Mouse (Mus musculus): ENCODE results near the gene Crtac1.

The Crtac1 gene

DNA sequence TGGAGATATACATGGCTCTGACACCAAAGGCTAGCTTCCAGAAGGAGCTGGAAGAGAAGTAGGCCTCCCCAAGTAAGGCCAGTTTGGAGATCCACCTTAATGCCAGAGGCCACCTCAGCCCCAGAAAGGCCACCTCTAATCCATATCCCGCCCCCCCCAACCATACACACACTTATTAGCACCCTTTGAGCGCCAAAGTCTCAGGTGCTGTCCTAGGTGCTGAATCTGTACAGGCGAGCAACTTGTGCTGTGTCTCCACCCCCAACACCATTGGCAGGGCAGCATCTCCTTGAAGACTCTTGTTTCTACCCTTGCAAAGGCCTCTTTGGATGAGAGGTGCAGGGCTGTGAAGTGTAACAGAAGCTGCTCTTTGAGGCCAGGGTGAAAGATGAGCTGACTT, 6.4 kb downstream of the Crtac1 start:
- no peak for DNase-seq (ENCODE audit: low read depth, low spot score)

DNA sequence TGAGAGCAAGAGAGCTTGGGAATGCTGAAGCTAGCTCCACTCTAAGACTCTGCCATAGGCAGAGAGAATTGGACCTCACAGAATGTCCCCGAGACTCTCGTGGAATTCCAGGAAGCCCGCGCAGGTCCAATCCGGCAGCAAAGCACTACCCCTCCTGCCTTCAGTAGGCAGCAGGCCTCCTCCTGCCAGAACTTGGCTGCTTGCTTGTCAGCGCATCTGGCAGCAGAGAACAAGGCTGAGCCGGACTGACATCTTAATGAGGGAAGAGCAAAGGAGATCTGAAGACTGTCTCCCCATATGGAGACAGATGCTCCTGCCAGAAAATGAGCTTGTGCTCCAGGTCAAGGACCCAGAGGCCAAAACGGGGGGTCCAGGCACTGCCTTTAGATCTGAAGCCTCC, 16.5 kb downstream of the Crtac1 start:
- no peak for DNase-seq (ENCODE audit: low read depth, low spot score)

DNA sequence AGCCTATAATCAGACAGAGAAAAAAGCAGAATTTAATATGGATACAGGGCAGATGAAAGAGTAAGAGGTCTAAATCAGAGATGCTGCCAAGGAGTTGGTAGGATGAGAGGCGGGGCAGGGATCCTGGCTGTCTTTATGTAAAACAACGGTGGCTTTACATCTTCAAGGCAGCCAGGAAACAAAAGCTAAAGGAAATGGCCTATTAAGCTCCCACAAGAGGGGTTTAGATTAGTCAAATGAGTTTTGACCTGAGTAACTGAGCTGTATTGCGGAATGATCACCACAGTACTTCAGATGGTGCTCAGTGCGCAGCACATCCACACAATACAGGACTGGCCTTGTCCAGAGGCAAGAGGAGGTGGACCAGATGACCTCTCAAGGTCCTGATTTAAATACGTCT, 21.7 kb downstream of the Crtac1 start:
- no peak for DNase-seq (ENCODE audit: low read depth, low spot score)

DNA sequence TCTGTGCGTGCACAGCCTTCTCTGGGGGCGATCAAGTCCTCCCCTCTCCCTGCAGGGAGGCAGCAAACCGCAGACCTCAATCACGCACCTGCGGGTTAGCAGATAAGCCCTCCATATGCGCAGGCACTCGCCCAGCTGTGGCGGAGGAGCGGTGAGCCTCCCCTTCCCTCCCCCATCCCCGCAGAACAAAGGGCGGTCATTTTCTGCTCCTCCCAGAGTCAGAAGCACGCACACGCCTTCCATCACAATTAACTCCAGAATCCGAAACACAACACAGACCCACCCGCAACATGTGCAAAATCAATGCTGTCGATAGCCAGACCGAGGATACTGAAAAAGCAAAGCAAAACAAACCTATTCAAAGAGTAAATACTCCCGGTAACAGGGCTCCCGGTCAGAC, 22.4 kb downstream of the Crtac1 start:
- DNase-seq (ENCODE audit: low read depth, low spot score): no peak

DNA sequence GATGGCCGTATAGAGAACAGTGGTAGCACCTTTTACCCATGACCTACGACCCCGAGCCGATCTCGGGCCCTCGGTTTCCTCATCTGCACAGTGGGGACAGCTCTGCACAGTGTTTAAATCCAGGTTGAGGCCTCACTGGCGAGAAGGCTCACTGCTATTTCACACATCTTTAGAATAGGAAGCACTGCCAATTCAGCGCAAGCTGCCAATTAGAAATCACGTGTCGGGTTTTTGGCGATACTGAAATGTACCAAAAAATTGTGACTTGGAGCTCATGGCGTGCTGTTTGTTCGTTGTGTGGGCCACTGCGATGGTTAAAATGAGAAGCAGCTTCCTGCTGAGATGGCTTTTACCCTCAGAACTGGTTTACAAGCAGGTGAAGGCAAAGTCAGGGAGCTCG, 27.2 kb downstream of the Crtac1 start:
- DNase-seq (ENCODE audit: low read depth, low spot score): no peak

DNA sequence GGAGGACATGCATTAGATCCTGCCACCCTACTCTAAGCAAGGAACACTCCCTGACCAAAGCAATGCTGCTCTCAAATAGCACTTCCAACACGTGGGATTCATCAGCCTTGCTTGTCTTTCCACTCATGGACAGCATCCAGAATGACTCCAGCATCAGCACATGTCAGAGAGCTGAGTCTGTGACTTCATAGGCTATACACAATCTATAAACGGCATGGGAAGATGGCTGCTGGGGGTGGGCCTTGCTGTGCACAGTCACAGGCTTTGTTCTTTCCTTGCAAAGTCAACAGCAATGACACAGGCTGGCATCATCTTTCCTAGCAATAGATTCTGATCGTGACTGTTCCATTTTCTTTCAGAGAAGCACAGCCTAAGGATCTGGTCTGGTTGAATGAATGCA, 31.6 kb downstream of the Crtac1 start:
- DNase-seq (ENCODE audit: low read depth, low spot score): no peak

DNA sequence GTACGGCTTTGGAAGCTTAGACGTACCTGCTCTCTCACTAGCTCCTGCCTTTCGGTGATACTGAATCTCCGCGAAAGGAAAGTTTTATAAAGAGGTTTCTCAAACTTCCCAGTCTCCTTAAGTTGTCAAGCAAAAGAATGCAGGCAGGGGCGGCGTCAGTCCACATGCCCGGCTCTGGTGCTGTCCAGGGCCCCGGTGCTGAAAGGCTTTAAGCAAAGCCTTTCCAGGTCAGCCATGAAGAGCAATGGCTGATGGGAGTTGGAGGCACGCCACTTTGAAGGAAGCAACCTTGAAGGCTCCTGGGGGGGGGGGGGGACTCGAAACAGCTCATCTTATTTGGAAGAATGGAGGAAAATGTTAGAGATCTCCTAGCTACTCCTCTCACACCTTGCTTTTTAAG, 34.3 kb downstream of the Crtac1 start:
- DNase-seq (ENCODE audit: low read depth, low spot score): no peak

DNA sequence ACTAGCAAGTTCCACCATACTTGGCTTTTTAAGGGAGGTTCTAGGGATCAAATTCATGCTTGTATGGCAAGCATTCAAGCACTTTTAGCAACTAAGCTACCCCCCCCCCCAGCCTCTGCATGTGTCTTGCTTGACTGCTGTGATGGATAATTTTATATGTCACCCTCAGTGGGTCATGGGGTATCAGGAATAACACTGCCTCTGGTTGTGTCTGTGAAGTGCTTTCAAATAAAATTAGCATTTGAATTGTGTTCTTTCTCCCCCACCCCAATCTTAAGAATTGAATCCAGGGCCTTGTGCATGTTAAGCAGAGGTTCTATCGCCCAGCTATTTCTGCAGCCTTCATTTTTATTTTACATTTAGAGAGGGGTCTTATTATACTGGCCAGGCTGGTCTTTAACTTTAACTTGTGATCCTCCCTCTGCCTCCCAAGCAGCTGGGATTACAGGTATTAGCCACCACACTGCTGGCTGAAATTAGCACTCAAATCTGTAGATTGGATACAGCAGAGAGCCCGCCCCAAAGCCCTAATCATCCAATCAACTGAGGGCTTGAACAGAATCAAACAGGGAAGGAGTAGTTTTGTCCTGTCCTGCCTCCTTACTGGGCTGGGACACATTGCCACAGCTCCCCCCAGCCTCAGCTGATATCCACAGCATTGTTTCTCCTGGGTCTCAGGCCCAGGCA, 36.6 kb downstream of the Crtac1 start:
- no peak for DNase-seq (ENCODE audit: low read depth, low spot score)

DNA sequence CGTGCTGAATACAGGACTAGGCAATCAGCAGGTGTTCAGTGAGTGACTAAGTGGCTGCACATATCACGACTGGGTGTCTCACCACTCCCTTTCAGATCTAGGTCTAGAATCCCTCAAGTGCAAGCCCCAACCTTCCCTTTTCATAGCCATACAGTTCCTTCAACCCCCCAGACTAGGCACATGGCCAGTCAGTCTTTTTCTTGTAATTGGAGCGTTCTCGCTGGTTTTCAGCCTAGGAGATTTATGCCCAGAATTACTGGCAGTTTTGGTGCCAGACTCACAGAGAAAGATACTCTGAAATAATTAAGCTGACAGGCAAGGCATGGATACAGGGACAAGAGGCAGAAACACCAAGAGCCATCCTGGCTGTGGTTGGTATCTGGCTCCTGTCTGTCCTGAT, 37.7 kb downstream of the Crtac1 start:
- no peak for DNase-seq (ENCODE audit: low read depth, low spot score)

DNA sequence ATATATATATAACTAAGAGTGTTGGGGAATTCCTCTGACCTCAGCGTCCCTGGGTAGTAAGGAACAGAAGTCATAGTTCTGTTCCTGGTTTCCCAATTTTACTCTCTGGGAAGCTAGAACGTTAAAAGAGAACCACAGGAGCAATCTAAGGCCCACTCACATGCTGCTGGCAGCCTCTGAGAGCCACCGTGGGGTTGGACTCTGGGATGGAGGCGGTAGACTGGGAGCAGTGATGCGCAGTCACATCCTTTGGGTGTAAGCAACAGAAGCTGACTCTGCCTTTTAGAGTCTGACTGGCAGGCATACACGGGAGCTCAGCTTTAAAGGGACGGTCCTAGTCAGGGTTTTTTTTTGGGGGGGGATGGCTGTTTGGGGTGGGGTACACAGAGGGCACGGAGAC, 39.5 kb downstream of the Crtac1 start:
- no peak for DNase-seq (ENCODE audit: low read depth, low spot score)

DNA sequence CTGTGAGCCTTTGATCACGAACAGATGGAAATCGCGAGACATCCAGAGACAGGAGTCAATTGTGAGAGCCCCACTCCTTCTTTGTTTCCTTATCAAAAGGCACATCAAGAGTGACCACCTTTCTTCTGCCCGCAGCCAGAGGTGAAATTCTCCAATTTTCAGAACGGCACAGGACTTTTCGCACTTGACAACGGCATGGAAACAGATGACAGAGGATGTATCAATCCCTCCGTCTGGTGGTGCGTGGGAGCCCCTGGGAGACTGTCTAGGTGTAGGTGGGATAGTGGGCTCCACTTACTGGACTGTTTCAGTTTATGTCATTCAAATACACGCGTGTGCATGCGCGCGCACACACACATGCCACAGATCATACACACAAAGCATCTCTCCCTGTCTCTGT, 42.0 kb downstream of the Crtac1 start:
- no peak for DNase-seq (ENCODE audit: low read depth, low spot score)

DNA sequence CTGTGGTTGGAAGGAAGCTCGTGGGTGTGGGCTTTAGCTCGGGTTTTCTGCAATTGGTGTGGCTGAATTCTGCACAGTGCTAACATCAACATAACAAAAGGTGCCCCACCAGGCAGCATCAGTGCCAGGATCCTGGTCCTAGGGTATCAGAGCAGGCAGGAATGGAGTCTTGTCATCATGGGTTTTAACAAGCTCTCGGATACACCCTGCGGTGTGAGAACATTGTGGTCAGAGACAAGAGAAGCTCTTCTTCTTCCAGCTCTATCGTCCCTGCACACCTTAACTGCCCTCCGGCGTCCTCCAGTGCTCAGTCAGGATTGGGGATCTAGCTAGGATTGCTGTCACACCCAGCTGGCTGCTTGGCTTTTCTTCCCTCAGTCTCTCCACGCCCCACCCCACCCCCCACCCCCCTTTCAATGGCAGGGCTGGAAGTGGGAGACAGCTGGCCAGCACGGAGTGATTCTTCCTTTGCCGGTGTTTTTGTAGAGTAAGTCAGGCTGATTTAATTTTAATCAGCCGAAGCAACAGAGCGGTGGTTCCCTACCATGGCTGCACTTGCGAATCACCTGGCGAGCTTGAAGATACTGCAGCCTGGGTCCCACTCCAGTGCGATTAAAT, 46.5 kb downstream of the Crtac1 start:
- DNase-seq (ENCODE audit: low read depth, low spot score): no peak

DNA sequence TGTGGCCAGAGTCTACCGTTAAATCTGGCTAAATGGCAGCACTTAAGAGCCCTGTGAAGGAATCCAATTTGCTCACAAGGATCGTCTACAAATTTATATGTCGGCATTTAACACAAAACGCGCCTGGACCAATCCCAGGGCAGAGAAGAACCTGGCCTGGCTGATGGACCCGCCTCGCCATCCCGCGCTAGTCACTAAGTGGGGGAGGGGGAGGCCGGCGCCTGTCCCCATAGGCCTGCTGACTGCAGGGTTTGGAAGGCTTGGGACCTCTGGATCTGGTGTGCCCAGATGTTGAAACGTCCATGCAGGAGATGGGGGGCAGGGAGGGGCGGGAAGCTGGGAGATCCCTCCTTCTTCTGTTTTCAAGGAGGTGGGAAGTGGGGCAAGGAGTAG, 50.6 kb downstream of the Crtac1 start:
- DNase-seq (ENCODE audit: low read depth, low spot score): no peak

DNA sequence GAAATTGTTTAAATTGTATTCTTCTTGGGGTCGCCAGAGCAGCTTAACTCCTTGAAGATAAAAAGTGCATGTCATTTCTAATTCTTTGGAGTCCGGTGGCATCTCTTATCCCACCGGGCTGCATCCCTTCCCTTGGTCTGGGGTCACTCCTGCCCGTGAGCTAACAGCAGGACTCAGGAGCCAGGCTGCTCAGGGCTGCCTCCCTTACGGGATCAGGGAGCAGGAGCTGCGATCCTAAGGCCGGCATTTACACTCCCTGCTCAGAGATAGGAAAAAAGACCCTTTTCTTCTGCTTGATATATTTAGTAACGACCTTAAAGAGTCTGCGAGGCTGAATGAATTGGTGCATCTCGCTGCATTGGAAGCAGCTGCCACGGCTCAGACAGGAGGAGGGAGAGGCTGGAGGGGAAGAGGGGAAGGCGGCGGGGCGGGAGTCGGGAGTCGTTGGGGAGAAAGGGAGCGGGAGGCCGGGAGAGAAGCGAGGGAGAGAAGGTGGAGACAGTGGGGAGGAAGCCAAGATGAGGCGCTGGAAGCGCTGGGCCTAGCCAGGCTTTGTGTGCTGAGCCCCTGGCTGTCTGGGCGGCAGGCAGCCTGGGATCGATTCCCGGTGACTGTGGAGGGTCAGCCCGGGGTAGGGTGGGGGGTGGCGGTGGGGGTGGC, 51.1 kb downstream of the Crtac1 start:
- no peak for DNase-seq (ENCODE audit: low read depth, low spot score)

DNA sequence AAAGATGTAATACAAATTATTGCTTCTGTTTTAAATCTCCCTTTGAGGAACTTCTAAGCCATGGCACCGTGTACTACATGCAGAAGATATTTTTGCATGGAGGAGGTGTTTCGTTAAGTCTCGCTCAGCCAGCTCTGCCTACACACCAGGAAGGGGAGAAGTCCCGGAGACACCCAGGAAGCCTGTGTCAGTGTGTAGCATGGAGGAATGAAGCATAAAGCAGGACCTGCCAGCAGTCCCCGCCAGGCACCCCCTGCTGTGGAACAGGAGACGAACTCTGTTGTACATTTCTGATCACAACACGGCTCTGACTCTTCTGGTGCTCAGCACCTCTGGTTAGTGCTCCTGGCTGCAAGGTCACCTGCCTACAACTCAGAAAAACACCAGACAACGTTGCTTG, 51.8 kb downstream of the Crtac1 start:
- DNase-seq (ENCODE audit: low read depth, low spot score): no peak

DNA sequence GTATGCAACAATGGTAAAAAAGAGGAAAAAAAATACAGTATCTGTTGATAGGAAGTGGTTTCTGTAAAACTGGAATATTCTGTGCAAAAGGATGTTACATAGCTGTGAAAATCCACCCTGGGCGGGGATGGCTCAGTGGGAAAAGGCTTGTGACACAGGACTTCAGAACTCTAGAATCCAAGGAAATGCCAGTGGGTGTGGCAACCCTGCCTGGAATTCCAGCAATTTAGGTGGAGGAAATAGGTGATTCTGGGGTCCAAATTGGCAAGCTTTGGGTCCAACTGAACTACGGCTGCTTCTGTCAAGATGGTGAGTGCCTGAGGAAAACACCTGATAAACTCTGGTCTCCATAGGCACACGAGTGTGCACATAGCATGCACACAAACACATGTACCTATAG, 54.4 kb downstream of the Crtac1 start:
- no peak for DNase-seq (ENCODE audit: low read depth, low spot score)

DNA sequence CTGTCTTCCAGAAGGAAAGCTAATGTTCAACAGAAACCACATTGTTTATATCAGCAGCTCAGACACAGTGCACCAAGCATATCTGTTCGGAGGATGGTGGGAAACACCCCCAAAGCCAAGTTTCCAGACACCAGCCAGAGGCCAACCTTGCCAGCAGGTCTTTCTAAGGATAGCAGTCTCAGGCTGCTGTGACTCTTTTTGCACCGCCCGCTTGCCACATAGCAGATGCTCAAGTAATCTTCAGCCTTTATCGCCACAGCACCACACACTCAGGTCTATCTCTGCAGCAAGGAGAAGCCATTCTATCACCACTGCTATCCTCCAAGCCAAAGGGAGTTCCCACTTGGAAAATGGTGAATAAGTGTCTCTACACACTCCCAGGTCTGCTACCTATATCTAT, 68.0 kb downstream of the Crtac1 start:
- DNase-seq (ENCODE audit: low read depth, low spot score): no peak

DNA sequence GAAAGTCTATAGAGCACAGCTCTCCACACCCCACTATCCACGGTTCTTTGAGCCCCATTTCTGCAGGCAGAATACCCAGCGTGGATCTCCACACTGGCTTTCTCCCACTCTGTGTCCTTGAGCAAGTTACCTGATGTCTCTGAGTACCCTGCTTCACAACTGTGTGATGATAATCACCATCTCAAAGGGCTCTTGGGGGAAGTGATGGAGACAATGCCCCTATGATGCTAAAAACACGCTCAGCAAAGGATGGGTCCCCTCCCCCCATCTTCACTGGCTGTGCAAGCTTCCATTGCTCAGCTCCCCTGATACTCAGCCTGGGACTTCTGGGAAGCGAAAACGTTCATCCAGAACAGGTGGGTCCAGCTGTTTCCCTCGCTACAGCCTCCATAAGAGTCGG, 73.2 kb downstream of the Crtac1 start:
- no peak for DNase-seq (ENCODE audit: low read depth, low spot score)

DNA sequence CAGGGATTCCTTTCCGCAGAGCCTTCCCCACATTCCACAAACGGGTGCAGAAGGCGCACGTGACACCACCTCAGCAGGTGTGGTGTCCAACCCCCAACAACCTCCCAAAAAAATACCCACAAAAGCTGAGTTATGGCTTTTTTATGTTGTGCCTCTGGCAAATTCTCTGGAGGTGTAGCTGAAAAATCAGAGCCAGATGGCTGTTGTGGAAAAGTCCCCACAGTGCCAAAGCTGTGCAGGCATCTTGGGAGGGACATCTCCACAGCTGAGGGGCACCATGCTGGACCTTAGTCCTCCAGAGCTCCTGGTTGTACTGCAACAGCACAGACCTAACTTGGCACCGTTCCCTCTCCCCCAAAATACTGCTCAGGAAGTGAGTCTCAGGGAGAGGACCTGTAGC, 74.7 kb downstream of the Crtac1 start:
- no peak for DNase-seq (ENCODE audit: low read depth, low spot score)

DNA sequence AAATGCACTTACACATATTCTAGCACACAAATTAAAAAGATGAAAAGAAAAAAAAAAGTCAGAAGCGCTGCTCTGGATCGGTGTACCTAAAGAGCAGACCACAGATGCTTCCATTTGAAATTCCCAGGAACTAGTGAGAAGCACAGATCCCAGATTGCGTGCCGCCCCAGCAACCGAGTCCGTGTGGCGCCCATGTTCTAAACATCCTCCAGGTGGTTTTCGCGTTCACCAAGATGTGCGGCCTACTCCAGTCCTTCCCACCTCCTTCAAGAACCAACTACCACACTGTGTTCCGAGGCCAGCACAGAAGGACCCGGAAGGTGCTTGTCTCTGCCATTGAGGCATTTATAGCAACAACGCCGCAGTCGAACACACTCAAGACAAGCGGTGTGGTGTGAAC, 76.1 kb downstream of the Crtac1 start:
- DNase-seq (ENCODE audit: low read depth, low spot score): no peak

DNA sequence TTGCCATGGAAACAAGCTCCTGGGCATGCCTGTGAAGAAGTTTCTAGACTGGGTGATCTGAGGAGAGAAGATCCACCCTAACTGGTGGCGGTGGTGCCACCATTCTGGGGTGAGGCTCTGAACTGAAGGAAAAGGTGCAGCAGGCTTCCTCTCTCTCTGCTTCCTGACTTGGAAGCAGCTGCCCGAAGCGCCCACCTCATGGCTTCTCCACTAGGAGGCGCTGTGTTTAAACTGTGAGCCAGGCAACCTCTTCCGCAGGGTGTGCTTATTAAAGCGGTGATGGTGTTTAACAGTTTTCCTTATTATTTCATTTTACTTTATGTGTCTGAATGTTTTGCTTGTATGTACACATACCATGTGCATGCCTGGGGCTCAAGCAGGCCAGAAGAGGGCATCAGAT, 90.4 kb downstream of the Crtac1 start:
- no peak for DNase-seq (ENCODE audit: low read depth, low spot score)

DNA sequence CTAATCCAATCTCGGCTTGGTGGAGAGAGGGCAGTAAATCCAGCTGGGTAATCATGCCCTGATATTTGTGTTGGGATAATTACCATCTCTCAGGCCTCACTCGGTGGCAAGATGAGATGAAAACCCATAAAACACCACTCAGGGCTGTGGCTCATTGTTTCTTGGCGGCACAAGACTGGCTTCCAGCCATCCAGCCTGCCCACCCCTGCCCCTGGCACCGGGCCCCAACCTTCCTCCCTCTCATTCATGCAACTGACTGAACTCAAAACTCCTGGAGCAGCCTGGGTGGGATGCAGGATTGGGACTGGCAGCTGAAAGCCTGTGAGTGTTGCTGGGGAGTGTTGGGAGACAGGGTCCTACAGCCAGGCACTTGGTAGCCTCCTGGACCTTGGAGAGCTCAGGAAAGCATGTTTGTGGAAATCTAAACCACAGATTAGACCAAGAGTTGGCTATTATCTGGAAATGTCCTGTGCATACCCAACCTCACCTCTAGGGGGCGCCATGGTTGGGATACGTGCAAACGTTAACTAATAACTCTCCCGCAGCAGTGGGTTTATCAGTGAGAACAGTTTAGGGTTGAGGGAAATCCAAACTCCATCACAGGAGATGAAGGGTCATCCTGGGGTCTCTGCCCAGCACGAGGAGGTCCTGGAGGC, 99.4 kb downstream of the Crtac1 start:
- DNase-seq (ENCODE audit: low read depth, low spot score): no peak

DNA sequence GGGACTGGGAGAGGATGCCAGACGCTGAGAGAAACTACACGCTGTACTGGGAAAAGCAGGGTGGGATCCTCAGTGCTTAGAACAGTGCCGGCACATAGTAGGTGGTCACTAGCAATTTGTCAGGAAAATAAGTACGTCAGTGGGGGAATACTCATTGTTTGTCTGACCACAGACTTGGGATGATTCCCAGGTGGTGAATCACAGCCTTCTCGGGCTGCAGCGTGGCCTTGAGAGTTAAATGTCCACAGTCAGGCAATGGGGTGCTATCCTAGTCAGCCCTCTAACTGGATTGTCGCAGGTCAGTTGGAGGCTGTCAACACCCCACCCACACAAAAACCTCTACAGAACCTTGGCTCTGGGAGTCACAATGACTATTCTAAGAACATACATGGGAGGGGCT, 100.1 kb downstream of the Crtac1 start:
- no peak for DNase-seq (ENCODE audit: low read depth, low spot score)

Data from CD4-positive, CD25-positive, alpha-beta regulatory T cell, adult 2 months (primary cell).